Mouse (Mus musculus): ENCODE data around the gene Fbln7.

Fbln7 gene

GRCm38 (mm10) chr2:128862636-128863035 lies at the start of gene Fbln7:
Gene Fbln7 (plus strand): TSS chr2:128862981.
- no peak for DNase-seq (ENCODE audit: extremely low spot score, low read depth, low spot score)

DNA sequence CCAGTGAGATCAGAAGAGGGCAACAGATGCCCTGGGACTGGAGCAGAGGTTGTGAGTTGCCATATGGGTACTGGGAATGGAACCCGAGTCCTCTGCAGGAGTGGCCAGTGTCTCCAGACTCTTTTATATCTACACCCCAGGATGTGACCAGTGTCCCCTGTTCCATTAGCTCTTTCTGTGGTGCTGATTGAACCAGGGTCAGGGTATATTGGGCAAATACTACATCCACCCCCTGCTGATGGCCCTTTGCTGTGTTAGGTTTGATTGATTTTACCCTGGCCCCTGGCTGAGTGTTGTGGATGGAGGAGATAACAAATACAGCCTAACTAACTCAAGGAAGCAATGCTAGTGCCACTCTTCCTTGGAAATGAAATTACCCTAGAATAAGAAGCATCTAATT lies 46.5 kb upstream of the Fbln7 start:
- no peak for DNase-seq (ENCODE audit: extremely low spot score, low read depth, low spot score)

- DNase-seq (ENCODE audit: extremely low spot score, low read depth, low spot score): peak; percentile 20
Measured at GRCm38 (mm10) chr2:128816916-128817315, 45.9 kb upstream of the Fbln7 start.

GRCm38 (mm10) chr2:128817387-128817785 lies 45.4 kb upstream of the Fbln7 start:
- DNase-seq (ENCODE audit: extremely low spot score, low read depth, low spot score): peak; percentile 83

DNA sequence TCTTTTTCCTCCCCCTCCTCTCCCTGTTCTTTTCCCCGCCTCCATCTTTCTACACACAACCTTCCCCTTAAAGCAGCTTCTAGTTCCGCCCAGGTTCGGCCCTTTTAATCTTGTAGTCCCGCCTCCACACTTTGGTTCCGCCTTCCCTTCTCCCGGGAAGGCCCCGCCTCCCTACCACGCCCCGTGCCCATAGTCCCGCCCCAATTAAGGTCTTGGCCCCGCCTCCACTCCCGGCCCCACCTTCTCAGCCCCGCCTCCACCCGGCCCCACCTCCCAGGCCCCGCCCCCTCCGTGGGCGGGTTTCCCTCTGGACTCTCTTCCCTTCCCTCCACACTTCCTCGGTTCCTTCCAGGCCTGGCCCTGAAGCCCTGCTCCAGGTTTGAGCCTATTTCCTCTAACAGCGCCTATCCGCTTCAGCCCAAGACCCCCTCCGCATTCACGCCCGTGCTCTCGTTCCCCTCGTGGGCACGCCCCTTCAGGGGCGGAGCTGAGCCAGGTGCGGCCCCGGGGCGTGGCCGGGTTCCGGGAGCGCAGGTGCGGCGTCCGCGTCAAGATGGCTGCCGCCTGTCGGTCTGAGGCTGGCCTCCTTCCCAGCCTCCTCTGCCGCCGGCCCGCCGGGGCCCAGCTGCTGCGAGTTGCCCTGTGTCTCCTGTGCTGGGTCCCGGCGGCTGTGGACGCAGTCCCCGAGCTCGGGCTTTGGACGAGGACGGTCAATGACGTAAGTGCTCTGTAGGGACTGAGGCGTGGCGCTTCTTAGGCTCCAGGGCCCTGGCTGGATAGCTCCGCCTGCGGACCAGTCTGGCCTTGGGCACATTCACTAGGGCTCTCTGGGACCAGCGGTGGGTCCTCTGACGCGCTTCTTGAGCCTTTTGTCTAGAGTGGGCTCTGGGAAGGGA lies 44.7 kb upstream of the Fbln7 start, which contains the start of gene Tmem87b:
Gene Tmem87b (plus strand): TSS at position 333 of the 896 bp plus-strand sequence.
- DNase-seq (ENCODE audit: extremely low spot score, low read depth, low spot score): peak; percentile 78

DNA sequence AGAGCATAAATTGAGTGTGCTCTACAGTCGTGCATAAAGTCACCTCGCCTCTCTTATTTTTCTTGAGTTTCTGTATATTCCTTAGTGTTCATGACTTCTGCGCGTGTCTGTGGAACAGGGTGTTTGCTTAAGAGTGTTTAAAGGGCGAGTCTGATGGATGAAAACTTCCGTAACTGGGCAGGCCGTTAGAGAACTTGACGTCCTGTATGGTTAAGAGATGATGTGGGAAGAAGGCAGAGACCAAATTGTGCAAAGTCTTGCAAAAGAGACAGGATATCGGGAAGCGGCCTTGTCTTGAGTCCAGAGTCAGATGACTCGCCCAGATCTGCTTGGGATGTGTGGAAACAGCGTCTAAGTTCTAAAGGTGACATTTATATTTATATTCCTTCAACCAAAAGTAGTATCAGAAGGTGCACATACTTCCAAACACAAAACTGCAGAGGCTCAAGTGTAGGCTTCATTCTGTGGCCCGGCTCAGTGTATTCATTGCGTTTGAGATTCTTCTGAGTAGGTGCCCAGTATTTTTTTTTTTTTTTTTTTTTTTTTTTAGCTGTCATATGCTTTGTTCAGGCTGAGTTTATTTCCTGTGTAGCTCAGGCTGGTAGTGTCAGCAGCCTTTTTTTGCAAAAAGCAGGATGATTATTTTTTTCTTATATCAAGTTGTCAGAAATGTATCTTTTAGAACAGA lies 43.7 kb upstream of the Fbln7 start:
- DNase-seq (ENCODE audit: extremely low spot score, low read depth, low spot score): no peak

DNA sequence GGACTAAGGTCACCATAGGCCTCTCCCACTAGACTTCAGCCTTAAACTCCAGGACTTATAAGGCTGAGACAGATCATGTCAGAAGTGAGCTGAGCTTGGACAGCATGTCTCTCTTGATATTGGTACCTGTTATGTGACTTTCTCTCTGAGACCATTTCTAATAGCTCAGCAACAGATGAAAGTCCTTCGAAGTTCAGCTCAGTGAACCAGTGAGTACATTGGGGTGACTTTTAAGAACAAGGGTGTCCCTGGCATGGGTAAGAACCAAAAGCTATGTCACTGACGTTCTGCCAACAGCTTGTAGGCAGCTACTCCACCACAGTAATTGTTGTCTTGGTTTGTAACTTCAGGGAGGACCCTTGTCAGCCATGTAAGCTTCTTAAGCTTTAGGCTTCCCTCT lies 42.1 kb upstream of the Fbln7 start:
- DNase-seq (ENCODE audit: extremely low spot score, low read depth, low spot score): no peak

GRCm38 (mm10) chr2:128823893-128824292 lies 38.9 kb upstream of the Fbln7 start:
- DNase-seq (ENCODE audit: extremely low spot score, low read depth, low spot score): no peak

- no peak for DNase-seq (ENCODE audit: extremely low spot score, low read depth, low spot score)
Measured at GRCm38 (mm10) chr2:128827787-128828186, 35.0 kb upstream of the Fbln7 start.

DNA sequence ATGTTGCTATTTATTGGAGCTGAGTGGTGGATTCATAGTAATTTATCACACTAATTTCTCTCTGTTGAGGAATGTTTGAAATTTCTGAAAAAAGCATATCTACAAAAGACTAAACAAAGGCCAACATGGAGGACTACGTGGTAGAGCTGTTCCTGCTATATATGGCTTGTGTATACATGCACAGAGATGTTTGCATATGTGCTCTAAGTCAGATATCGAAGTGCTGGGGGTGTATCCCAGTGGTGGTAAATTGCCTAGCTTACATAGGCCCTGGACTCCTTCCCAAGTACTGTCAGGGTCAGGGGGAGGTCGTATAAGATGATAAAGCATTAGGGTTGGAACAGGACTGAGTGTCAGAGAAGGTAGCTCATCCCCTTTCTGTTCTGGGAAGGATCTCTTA lies 30.2 kb upstream of the Fbln7 start:
- no peak for DNase-seq (ENCODE audit: extremely low spot score, low read depth, low spot score)

DNA sequence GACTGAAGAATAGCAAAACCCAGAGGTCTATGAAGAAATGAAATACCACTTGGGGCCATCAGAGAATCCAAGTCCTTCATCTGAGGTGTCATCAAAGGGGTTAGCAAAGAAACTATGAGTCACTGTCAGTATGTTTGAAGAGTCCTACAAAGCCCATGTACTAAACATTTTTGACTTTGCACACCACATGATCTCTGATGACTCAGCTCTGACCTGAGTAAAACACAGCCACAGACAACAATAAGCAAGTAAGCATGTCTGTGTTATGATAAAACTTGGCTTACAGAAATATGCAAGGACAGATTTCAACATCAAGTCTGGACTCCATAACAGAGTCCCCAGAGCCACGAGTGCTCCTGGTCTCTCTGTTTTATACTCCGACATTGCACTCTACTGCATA lies 29.7 kb upstream of the Fbln7 start:
- no peak for DNase-seq (ENCODE audit: extremely low spot score, low read depth, low spot score)

- no peak for DNase-seq (ENCODE audit: extremely low spot score, low read depth, low spot score)
Measured at GRCm38 (mm10) chr2:128833435-128833834, 29.3 kb upstream of the Fbln7 start.

GRCm38 (mm10) chr2:128837531-128837930 lies 25.2 kb upstream of the Fbln7 start:
- no peak for DNase-seq (ENCODE audit: extremely low spot score, low read depth, low spot score)

- no peak for DNase-seq (ENCODE audit: extremely low spot score, low read depth, low spot score)
Measured at GRCm38 (mm10) chr2:128838611-128839010, 24.2 kb upstream of the Fbln7 start.

GRCm38 (mm10) chr2:128839501-128839900 lies 23.3 kb upstream of the Fbln7 start:
- no peak for DNase-seq (ENCODE audit: extremely low spot score, low read depth, low spot score)

DNA sequence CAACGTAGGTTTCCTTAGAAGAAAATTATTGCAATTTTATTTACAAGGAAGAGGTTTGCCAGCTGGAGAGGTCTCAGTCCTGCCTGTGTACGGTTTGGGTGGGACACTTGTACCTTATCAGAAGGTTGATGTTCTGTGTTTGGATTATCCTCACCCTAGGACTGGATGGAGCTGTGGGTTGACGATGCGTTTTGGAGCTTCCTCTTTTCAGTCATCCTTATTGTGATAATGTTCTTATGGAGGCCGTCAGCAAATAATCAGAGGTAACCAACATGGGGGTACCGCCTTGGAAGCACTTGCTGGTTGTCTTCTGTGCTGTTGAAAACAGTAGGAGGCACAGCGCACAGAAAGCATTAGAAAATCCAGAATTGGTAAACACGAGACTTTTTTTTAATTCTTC lies 20.3 kb upstream of the Fbln7 start:
- DNase-seq (ENCODE audit: extremely low spot score, low read depth, low spot score): no peak

- DNase-seq (ENCODE audit: extremely low spot score, low read depth, low spot score): no peak
Measured at GRCm38 (mm10) chr2:128850036-128850435, 12.7 kb upstream of the Fbln7 start.

DNA sequence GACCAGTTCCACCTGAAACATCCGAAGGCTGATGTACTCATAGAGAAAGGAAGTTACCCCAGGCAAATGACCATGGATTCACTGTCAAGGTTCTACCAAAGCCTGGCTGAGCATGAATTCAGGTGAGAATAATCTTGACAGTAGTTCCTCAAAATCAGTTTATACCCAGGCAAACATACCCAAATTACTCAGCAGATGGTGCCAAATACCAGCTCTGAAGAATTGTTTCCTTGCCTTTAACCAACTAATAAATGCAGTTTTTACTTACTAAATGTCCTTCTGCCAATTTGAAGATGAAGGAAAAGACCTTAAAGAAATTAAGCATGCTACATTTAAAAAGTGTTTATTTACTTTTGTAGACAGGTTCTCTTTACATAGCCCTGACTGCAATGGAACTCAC lies 6.1 kb upstream of the Fbln7 start:
- DNase-seq (ENCODE audit: extremely low spot score, low read depth, low spot score): no peak

GRCm38 (mm10) chr2:128858962-128859361 lies 3.8 kb upstream of the Fbln7 start:
- DNase-seq (ENCODE audit: extremely low spot score, low read depth, low spot score): no peak

DNA sequence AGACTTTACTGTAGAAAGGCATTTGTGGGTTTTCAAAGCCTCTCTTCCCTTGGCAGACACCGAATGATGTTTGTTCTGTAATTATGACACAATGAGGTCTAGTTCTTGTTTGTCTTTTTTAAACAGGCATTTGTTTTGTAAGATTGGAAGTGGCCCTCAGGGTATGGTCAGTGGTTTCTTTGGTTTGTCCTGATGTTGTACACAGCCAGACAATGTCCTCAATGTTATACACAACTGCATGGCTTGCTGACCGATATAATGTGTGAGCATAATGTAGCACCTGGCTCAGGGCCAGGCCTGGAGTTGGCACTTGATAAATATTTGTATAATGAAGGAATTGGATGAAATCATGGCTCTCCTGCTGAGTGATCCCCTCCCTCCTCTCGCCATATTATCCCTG lies 2.9 kb upstream of the Fbln7 start:
- DNase-seq (ENCODE audit: extremely low spot score, low read depth, low spot score): no peak

DNA sequence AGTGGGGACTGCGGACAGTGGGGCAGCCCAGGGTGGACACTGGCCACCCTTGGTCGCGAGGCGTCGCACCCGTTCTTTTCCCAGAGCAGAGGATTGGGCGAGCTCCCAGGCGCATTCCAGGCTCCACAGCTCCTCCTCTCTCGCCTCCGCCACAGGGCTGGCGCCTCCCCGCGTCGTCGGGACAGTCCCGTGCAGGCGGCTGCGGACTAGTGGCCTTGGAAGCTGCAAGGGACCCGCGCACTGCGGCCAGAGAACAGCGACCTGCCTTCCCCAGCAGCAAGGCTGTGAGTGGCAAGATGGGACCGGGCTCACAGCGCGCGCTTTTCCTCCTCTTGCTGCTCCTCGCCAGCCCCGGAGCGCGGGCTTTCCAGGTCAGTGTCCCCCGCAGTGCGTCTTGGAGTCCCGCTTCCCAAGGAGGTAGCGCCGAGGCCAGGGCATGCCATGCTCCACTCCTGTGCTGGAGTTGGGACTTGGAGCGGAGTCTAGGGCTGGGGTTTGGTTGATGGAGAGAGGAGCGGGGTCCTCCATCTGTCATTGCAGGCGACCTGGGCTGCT lies 1.1 kb downstream of the Fbln7 start:
- peak; percentile 10 for DNase-seq (ENCODE audit: extremely low spot score, low read depth, low spot score)

GRCm38 (mm10) chr2:128865061-128865460 lies 2.3 kb downstream of the Fbln7 start:
- DNase-seq (ENCODE audit: extremely low spot score, low read depth, low spot score): no peak
